Mouse (Mus musculus): ENCODE results near the gene Cldn7. TPM values are rescaled to one million over a fixed set of nuclear protein-coding genes. Genes with fewer than 3 reads are reported as not detected.

The Cldn7 gene
- polyA plus RNA-seq (2017; shearing (Covaris generic)), result not detected

GRCm38 (mm10) chr11:69964650-69965270 is at the start of gene Cldn7:
Cldn7 (plus strand) TSS chr11:69964779.

GRCm38 (mm10) chr11:69921114-69922011 is 43.2 kb upstream of the Cldn7 start, which contains the start of gene Eif5a:
Eif5a (minus strand) TSS chr11:69921958.

DNA sequence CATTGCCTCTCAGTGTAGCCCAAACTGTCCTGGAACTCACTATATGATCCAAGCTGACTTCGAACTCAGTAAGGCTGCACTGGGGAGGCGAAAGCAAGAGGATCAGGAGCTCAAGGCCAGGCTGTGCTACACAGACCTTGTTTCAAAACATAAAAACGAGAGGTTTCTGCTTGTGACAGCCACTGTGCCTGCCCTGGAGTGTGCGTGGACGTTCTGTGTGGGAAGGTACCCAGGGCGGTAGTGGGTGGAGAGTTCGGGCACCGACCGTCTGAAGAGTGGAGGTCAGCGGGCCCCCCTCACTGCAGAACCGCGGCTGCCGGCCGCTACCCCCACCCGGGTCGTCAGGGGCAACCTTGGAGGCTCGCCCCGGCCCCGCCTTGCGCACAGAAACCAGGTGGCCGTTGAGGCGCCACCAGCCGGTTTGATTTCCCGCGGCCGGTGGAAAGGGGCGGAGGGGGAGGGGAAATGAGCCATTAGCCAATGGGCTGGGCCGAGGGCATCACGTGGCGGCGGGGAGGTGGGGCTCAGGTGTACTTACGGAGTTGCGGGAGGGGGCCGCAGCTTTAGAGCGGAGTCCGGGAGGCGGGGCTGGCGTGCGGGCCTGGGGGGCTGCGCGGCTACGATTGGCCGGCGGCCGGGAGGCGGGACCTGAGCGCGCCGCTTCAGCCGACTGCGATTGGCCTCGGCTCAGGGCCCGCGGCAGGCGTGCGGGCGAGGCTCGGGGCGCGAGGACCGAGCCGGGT is 29.3 kb upstream of the Cldn7 start, which contains the start of gene Ybx2:
Gene Ybx2 (plus strand): TSS at position 660 of the 743 bp plus-strand sequence.

DNA sequence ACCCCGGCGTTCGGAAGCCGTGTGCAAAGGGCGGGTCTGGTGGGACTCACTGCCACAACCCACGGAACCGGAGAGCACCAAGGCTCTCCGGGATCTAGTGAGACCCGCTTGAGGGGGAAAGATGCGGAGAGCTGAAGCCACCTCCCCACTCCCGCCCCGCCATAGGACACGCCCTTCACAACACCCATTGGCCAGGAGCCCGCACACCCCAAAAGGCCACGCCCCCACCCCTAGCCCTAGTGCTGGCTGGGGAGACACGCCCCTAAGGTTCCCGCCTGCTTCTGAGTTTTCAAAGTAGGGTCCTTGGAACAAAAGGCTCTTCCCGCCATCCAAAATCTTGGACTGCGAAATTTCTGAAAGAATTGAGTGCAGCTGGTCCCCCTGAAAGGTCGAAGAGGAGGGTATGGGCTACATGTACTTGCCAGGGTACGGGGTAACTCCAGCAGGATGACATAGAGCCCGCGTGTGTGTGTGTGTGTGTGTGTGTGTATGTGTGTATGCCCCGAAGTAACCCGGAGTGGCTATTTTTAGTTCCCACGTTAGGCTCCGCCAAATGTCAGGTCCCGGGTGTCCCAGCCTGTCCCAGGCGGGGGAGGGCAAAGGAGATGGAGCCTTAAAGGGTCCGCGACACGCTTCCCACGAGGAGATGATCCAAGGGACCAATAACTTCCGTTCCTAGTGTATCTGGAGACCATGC is 16.4 kb upstream of the Cldn7 start, which contains the start of gene Slc2a4:
Gene Slc2a4 (minus strand): TSS at position 123 of the 697 bp plus-strand sequence.

DNA sequence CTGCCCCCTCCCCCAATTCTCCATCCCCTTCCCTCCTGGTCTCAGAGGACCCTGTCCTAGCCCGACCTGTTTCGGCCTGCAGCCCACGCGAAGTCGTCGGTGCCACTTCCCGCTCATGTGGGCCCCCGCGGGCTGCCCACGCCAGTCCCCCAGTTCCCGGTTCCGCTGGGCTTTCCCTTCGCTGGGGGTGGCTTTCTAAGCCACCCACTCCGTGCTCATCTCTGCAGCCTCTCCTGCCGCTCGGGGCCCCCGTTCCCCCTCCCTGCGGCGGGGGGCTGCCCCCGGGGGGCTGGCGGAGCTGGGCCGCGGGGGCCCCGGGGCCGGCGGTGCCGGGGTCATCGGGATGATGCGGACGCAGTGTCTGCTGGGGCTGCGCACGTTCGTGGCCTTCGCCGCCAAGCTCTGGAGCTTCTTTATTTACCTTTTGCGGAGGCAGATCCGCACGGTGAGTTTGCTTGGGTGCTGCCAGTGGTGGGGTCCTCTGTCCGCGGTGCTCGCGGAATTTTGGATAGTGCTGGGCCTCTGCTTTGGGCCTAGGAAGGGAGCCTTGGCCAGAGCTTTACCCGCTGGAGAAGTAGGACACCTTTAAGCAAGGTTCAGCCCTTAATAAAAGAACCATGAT is 16.7 kb downstream of the Cldn7 start, which contains the start of gene Ctdnep1:
Gene Ctdnep1 (plus strand): TSS at position 16 of the 622 bp plus-strand sequence.

DNA sequence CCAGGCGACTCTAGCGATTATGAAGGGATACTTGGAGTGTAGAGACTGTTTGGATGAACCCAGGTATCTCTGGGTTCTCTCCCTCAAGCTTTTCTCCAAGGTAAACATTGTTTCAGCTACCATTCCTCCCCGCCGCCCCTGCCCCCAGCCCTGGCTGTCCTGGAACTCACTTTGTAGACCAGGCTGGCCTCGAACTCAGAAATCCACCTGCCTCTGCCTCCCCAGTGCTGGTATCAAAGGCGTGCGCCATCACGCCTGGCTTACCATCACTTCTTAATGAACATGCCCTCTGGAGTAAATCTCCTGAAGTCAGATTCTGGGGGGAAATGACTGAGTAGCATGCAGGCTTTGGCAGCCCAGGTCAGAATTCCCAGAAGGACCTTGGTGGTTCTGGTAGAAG is 17.6 kb downstream of the Cldn7 start, which contains the start of gene Elp5:
Gene Elp5 (minus strand): TSS at position 293 of the 400 bp plus-strand sequence.

GRCm38 (mm10) chr11:69990850-69991691 is 26.5 kb downstream of the Cldn7 start, which contains the start of gene Gabarap:
Gabarap (plus strand) TSS chr11:69991143.

DNA sequence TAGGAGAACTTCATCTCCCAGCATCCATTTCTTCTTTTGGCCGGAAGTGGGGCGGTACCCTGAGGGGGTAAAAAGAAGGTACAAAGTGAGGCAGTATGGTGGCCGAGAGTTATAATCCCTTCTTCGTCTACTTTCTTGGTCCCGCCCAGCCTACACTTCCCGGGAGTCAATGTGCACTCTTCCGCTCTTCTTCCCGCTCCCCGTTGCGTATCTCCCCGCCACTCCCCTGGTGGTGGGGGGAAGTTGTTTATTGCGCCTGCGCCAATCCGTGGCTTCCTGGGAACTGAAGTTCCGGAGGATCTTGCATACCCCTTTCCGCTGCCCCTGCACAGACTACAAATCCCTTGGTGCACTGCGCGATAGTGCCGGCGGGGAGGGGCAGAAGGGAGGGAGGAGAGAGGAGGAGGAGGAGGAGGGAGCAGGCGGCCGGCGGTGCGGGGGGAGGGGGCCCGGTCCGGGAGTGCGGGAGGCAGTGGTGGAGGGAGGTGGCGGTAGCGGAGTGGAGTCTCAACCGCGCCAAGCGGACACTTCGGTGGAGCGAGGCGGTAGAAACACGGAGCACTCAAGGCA is 30.9 kb downstream of the Cldn7 start, which contains the start of gene Phf23:
Gene Phf23 (plus strand): TSS at position 387 of the 570 bp plus-strand sequence.

DNA sequence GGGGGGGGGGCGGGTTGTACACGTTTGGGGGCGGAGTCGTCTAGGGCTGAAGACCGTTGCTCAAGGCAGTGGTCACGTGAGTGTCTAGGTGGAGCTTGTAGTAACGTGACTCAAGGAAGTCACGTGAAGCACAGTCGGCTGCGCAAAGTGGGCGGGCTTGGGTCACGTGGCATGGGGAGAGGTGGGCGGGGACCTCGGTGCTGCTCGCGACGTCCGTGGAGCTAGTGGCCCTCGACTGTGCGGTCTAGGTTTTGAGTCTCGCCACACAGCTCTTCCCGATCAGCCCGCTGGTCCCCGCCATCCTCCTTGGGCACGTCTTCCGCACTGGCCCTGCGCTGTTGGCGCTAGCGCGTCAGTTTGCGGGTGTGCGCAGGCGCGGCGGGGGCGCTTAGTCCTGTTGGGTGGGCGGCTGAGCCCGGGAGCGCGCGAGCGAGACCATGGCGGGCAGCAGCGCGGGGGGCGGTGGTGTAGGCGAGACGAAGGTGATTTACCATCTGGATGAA is 35.9 kb downstream of the Cldn7 start, which contains the start of gene Dvl2:
Gene Dvl2 (plus strand): TSS at position 200 of the 503 bp plus-strand sequence.

GRCm38 (mm10) chr11:70014880-70015558 is 50.4 kb downstream of the Cldn7 start, which contains the start of gene Acadvl:
Acadvl (minus strand) TSS chr11:70015411.

GRCm38 (mm10) chr11:70016669-70017068 is 52.1 kb downstream of the Cldn7 start, which contains the start of gene Dlg4:
Dlg4 (plus strand) TSS chr11:70016942.

Other genes starting within 250 kb of the Cldn7 start
- 59.9 TPM for gene Polr2a, start 206.1 kb upstream of the Cldn7 start, polyA plus RNA-seq (2017; shearing (Covaris generic))
- gene Slc35g3, start 202.8 kb upstream of the Cldn7 start, polyA plus RNA-seq (2017; shearing (Covaris generic)), result not detected
- gene Zbtb4, start 198.9 kb upstream of the Cldn7 start, polyA plus RNA-seq (2017; shearing (Covaris generic)), result 4.5 TPM
- 4.8 TPM for gene Chrnb1, start 168.8 kb upstream of the Cldn7 start, polyA plus RNA-seq (2017; shearing (Covaris generic))
- not detected for gene Fgf11, start 162.9 kb upstream of the Cldn7 start, polyA plus RNA-seq (2017; shearing (Covaris generic))
- gene Tmem102, start 159.2 kb upstream of the Cldn7 start, polyA plus RNA-seq (2017; shearing (Covaris generic)), result not detected
- gene Gm39566, start 149.5 kb upstream of the Cldn7 start, polyA plus RNA-seq (2017; shearing (Covaris generic)), result not detected
- not detected for gene Spem2, start 146.3 kb upstream of the Cldn7 start, polyA plus RNA-seq (2017; shearing (Covaris generic))
- gene Spem1, start 142.6 kb upstream of the Cldn7 start, polyA plus RNA-seq (2017; shearing (Covaris generic)), result not detected
- gene Nlgn2, start 127.0 kb upstream of the Cldn7 start, polyA plus RNA-seq (2017; shearing (Covaris generic)), result 0.56 TPM
- gene Tmem256, start 126.3 kb upstream of the Cldn7 start, polyA plus RNA-seq (2017; shearing (Covaris generic)), result 125 TPM
- gene Plscr3, start 118.4 kb upstream of the Cldn7 start, polyA plus RNA-seq (2017; shearing (Covaris generic)), result 23.8 TPM
- not detected for gene Tnk1, start 106.0 kb upstream of the Cldn7 start, polyA plus RNA-seq (2017; shearing (Covaris generic))
- gene Tmem95, start 86.8 kb upstream of the Cldn7 start, polyA plus RNA-seq (2017; shearing (Covaris generic)), result not detected
- gene Kctd11, start 83.4 kb upstream of the Cldn7 start, polyA plus RNA-seq (2017; shearing (Covaris generic)), result 2.1 TPM
- gene Acap1, start 69.2 kb upstream of the Cldn7 start, polyA plus RNA-seq (2017; shearing (Covaris generic)), result 613 TPM
- gene 2810408A11Rik, start 63.8 kb upstream of the Cldn7 start, polyA plus RNA-seq (2017; shearing (Covaris generic)), result 2.8 TPM
- gene Neurl4, start 63.7 kb upstream of the Cldn7 start, polyA plus RNA-seq (2017; shearing (Covaris generic)), result 3.6 TPM
- gene Gps2, start 50.9 kb upstream of the Cldn7 start, polyA plus RNA-seq (2017; shearing (Covaris generic)), result 135 TPM
- 1,138 TPM for gene Eif5a, start 42.8 kb upstream of the Cldn7 start, polyA plus RNA-seq (2017; shearing (Covaris generic))
- gene Ybx2, start 29.0 kb upstream of the Cldn7 start, polyA plus RNA-seq (2017; shearing (Covaris generic)), result not detected
- 0.31 TPM for gene Slc2a4, start 16.6 kb upstream of the Cldn7 start, polyA plus RNA-seq (2017; shearing (Covaris generic))
- 30.2 TPM for gene Ctdnep1, start 16.4 kb downstream of the Cldn7 start, polyA plus RNA-seq (2017; shearing (Covaris generic))
- gene Elp5, start 17.7 kb downstream of the Cldn7 start, polyA plus RNA-seq (2017; shearing (Covaris generic)), result 70.4 TPM
- gene Gabarap, start 26.4 kb downstream of the Cldn7 start, polyA plus RNA-seq (2017; shearing (Covaris generic)), result 493 TPM
- 114 TPM for gene Phf23, start 31.0 kb downstream of the Cldn7 start, polyA plus RNA-seq (2017; shearing (Covaris generic))
- 19.7 TPM for gene Dvl2, start 35.8 kb downstream of the Cldn7 start, polyA plus RNA-seq (2017; shearing (Covaris generic))
- 120 TPM for gene Acadvl, start 50.6 kb downstream of the Cldn7 start, polyA plus RNA-seq (2017; shearing (Covaris generic))
- 9.4 TPM for gene Dlg4, start 52.2 kb downstream of the Cldn7 start, polyA plus RNA-seq (2017; shearing (Covaris generic))
- gene Asgr1, start 89.3 kb downstream of the Cldn7 start, polyA plus RNA-seq (2017; shearing (Covaris generic)), result not detected
- gene Asgr2, start 127.9 kb downstream of the Cldn7 start, polyA plus RNA-seq (2017; shearing (Covaris generic)), result not detected
- not detected for gene Mgl2, start 165.6 kb downstream of the Cldn7 start, polyA plus RNA-seq (2017; shearing (Covaris generic))
- gene Clec10a, start 191.4 kb downstream of the Cldn7 start, polyA plus RNA-seq (2017; shearing (Covaris generic)), result not detected
- 0.24 TPM for gene Slc16a11, start 248.0 kb downstream of the Cldn7 start, polyA plus RNA-seq (2017; shearing (Covaris generic))

All from activated CD4-positive, CD25-positive, alpha-beta regulatory T cell, adult 9 weeks (primary cell).